Mouse (Mus musculus) ES-Bruce4 (cell line): ENCODE measurements around the gene Fam170b.

Experiments used
- CTCF ChIP-seq: IDR thresholded peaks from one replicate; pipeline ENCODE4 v1.8.1; 2011; ENCODE audit warnings: low read depth, low read length
- POLR2A ChIP-seq: IDR thresholded peaks from one replicate; pipeline ENCODE4 v1.8.1; 2011; ENCODE audit warnings: low read length; ENCODE audit not compliant: insufficient read depth

DNA sequence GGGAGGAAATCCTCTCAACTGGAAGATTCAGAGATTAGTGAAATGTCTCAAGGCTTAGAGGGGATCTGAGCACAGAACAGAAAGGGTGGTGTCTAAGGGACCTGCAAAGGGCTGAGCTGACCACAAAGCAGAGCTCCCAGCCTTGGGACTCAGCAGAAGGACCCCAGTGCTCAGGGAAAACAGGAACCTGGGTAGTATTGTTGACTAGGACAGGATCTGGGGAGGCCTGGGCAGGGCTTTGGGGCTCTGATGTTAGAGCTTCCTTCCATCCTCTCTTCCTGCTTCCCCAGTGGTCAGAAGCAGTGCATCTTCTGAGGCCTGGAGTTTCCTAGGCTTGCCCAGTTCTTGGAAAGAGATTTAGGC lies 32.1 kb upstream of the Fam170b start:
- TF ChIP-seq CTCF (no peak), POLR2A (no peak)
